Mouse (Mus musculus) lung, adult 2 months (tissue): ENCODE data around the gene Map4k5.

ENCODE experiments used
- CTCF ChIP-seq: fragments of 200-500 bp; IDR thresholded peaks from 2 replicates; pipeline ENCODE4 v1.5.1; 2011; ENCODE audit warnings: mild to moderate bottlenecking, low read length, control low read depth; ENCODE audit not compliant: insufficient read depth
- POLR2A ChIP-seq: fragments of 200-500 bp; IDR thresholded peaks from 2 replicates; pipeline ENCODE4 v1.6.1; 2011; ENCODE audit warnings: low read depth, mild to moderate bottlenecking, control low read depth, low read length, borderline replicate concordance; ENCODE audit errors: extremely low read depth

DNA sequence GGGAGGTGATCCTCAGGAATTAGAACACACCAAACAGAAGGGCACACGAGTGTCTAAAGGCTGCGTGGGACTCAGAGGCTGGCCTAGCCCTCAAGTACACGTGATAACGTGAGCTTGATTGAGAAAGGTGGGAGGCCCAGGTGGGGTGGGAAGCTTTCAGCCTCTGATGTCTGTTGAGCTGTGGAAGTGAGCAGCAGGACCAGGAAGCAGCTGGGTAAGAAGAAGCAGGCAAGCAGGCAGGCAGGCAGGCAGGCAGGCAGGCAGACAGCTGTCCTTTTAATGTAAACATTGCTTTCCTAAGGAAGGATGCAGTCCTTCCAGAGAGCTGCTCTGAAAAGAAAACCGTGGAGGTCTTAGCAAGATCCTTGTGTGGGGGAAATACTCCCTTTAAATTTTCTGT, 2.5 kb downstream of the Map4k5 start:
- TF ChIP-seq CTCF (no peak), POLR2A (no peak)
